Mouse (Mus musculus) myocyte (in vitro differentiated cells): ENCODE results near the gene Six5. TPM values are rescaled to one million over a fixed set of nuclear protein-coding genes. Genes with fewer than 3 reads are reported as not detected.
A peak's percentile ranks its signal among the peaks of the same experiment; 100 is the strongest.

Experiments
- H3K27me3 ChIP-seq: one replicate; pipeline ENCODE4 v1.6.1; 2011; ENCODE audit not compliant: control insufficient read depth, insufficient read depth, insufficient read length
- H3K36me3 ChIP-seq: one replicate; pipeline ENCODE4 v1.6.1; 2011; ENCODE audit not compliant: control insufficient read depth, insufficient read depth
- H3K4me2 ChIP-seq: one replicate; pipeline ENCODE4 v1.6.1; 2011; ENCODE audit warnings: low read depth, control low read depth
- H3K4me3 ChIP-seq: one replicate; pipeline ENCODE4 v1.5.1; 2011; ENCODE audit warnings: mild to moderate bottlenecking, control low read depth, moderate library complexity
- H3K79me2 ChIP-seq: one replicate; pipeline ENCODE4 v1.6.1; 2011; ENCODE audit not compliant: control insufficient read depth, insufficient read depth
- H3ac ChIP-seq: one replicate; pipeline ENCODE4 v1.6.1; 2011; ENCODE audit not compliant: control insufficient read depth, insufficient read length
- CEBPB ChIP-seq: IDR thresholded peaks from 2 replicates; pipeline ENCODE4 v1.6.1; 2011; ENCODE audit warnings: mild to moderate bottlenecking, moderate library complexity; ENCODE audit not compliant: poor library complexity, insufficient read depth, severe bottlenecking
- E2F4 ChIP-seq: IDR thresholded peaks from one replicate; pipeline ENCODE4 v1.6.1; 2011; ENCODE audit warnings: mild to moderate bottlenecking, control low read depth, moderate library complexity; ENCODE audit not compliant: insufficient read depth
- MAX ChIP-seq: IDR thresholded peaks from one replicate; pipeline ENCODE4 v1.6.1; 2011; ENCODE audit warnings: low read depth, mild to moderate bottlenecking, control low read depth
- MYOD1 ChIP-seq, 3 experiments: IDR thresholded peaks; one replicate each; pipeline ENCODE4 v1.6.1; 2011; ENCODE audit warnings: control low read depth in 2 of 3, low read depth in 2 of 3, mild to moderate bottlenecking in 2 of 3, moderate library complexity in 1 of 3; ENCODE audit not compliant: insufficient read length in 2 of 3, control insufficient read depth in 1 of 3
- MYOG ChIP-seq, 3 experiments: IDR thresholded peaks; one replicate each; pipeline ENCODE4 v1.6.1; 2011; ENCODE audit warnings: control low read depth in 2 of 3, low read depth in 2 of 3, mild to moderate bottlenecking in 2 of 3; ENCODE audit not compliant: insufficient read length in 2 of 3, control insufficient read depth in 1 of 3, insufficient read depth in 1 of 3
- POLR2A ChIP-seq: IDR thresholded peaks from one replicate; pipeline ENCODE4 v1.6.1; 2011; ENCODE audit warnings: low read depth, mild to moderate bottlenecking, control low read depth, moderate library complexity; ENCODE audit not compliant: insufficient read length
- POLR2AphosphoS2 ChIP-seq: IDR thresholded peaks from one replicate; pipeline ENCODE4 v1.6.1; 2011; ENCODE audit warnings: low read depth, control low read depth; ENCODE audit not compliant: insufficient read length
- REST ChIP-seq: IDR thresholded peaks from one replicate; pipeline ENCODE4 v1.6.1; 2011; ENCODE audit warnings: mild to moderate bottlenecking, control low read depth, moderate library complexity; ENCODE audit not compliant: insufficient read depth, insufficient read length
- SRF ChIP-seq: IDR thresholded peaks from one replicate; pipeline ENCODE4 v1.6.1; 2011; ENCODE audit warnings: low read depth; ENCODE audit not compliant: control insufficient read depth, insufficient read length
- TCF12 ChIP-seq: IDR thresholded peaks from one replicate; pipeline ENCODE4 v1.6.1; 2011; ENCODE audit warnings: mild to moderate bottlenecking, control low read depth; ENCODE audit not compliant: poor library complexity, insufficient read depth, severe bottlenecking
- TCF3 ChIP-seq: IDR thresholded peaks from one replicate; pipeline ENCODE4 v1.6.1; 2011; ENCODE audit warnings: low read depth, control low read depth; ENCODE audit not compliant: insufficient read length
- USF1 ChIP-seq: IDR thresholded peaks from one replicate; pipeline ENCODE4 v1.6.1; 2011; ENCODE audit warnings: low read depth, mild to moderate bottlenecking, control low read depth, moderate library complexity
- polyA plus RNA-seq: library from polyadenylated mRNA; unstranded; fragments of >200 nt; fragmentation: generic; extraction: Trizol; gene quantifications from one replicate; pipeline ENCODE4 v1.2.1, GENCODE M21; 2012; ENCODE audit warnings: missing spikeins

Six5 gene
- polyA plus RNA-seq, 1 experiment = 1.6 TPM

DNA sequence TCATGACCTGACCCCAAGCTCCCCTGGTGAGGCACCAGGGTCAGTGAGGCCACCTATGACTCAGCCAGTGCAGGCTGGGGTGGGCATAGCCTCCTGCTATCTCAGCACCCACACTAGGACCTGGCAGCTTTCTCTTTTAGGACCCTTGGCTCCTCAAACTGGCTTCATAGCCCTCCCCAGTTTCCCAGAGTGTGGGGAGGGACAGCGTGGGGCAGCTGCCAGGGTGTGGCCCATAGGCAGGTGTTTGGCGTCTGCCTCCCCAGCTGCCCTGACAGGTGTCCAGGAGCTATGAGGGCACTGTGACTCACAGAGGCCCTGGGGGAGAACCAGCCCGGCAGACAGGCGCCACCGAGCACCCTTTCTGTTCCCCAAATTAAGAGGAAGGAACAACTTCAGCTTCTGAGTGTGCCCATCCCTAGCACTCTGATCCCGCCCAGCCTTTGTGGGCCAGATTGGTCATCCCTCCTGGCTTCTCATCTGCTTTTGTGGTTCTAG is 10.1 kb upstream of the Six5 start:
- Histone ChIP-seq H3K4me3 (peak overlapping the region; percentile 74), H3ac (peak overlapping the region; percentile 15), H3K36me3 (peaks cover 8% of the 10 kb centered on the region), H3K79me2 (peaks cover 10% of the 10 kb centered on the region), H3K4me2 (peak overlapping the region; percentile 99), H3K27me3 (no peaks in the 10 kb centered on the region)
- TF ChIP-seq TCF12 (peak; percentile 99), MYOG (IDR thresholded peaks at IDR 0.05; ENCODE audit: control insufficient read depth in 1 of 3, insufficient read depth in 1 of 3, insufficient read length in 2 of 3, low read depth in 2 of 3) (peak; percentile 98 to 100 (median 99)), USF1 (no peak), SRF (no peak), POLR2AphosphoS2 (peak; percentile 50), TCF3 (peak; percentile 98), POLR2A (peak; percentile 44), MYOD1 (IDR thresholded peaks at IDR 0.05; ENCODE audit: control insufficient read depth in 1 of 3, insufficient read length in 2 of 3, low read depth in 2 of 3) (peak; percentile 82 to 99 (median 97))

GRCm38 (mm10) chr7:19084921-19085473 is 9.4 kb upstream of the Six5 start:
- peak overlapping the region; percentile 15 for H3ac ChIP-seq
- H3K4me3 ChIP-seq = peak overlapping the region; percentile 74
- peaks cover 10% of the 10 kb centered on the region for H3K79me2 ChIP-seq
- peaks cover 13% of the 10 kb centered on the region for H3K36me3 ChIP-seq
- no peaks in the 10 kb centered on the region for H3K27me3 ChIP-seq
- H3K4me2 ChIP-seq = peak overlapping the region; percentile 99
- TF ChIP-seq POLR2AphosphoS2 = peak; percentile 63
- no peak for TF ChIP-seq E2F4
- peak; percentile 69 for TF ChIP-seq SRF
- TF ChIP-seq TCF3 = no peak
- no peak for TF ChIP-seq USF1

DNA sequence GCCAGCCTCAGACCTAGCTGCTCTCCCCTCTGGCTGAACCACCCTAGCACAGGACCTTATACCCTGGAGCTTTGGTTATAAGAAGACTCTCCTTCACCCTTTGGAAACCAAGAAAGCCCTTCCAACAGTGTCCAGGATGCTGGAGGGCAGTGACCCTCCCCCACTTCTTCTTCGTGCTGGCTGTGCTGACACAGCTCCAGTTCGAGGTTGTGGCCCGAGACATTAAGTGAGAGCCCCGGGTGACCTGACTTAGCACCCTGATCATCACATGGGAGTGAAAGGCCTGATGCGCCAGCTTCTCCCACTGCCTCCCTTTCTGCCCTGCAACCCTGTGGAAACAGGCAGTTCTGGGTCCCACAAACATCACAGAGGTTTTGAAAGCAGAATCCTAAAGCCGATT is 8.9 kb upstream of the Six5 start:
- H3K27me3 ChIP-seq = no peaks in the 10 kb centered on the region
- H3K4me3 ChIP-seq = peak overlapping the region; percentile 74
- H3ac ChIP-seq = peak overlapping the region; percentile 15
- TF ChIP-seq POLR2A (peak; percentile 48), SRF (no peak), MYOD1 (IDR thresholded peaks at IDR 0.05; ENCODE audit: control insufficient read depth in 1 of 3, insufficient read length in 2 of 3, low read depth in 2 of 3) (no peak)
- H3K4me2 ChIP-seq = peak overlapping the region; percentile 99
- peaks cover 18% of the 10 kb centered on the region for H3K36me3 ChIP-seq
- peaks cover 10% of the 10 kb centered on the region for H3K79me2 ChIP-seq

DNA sequence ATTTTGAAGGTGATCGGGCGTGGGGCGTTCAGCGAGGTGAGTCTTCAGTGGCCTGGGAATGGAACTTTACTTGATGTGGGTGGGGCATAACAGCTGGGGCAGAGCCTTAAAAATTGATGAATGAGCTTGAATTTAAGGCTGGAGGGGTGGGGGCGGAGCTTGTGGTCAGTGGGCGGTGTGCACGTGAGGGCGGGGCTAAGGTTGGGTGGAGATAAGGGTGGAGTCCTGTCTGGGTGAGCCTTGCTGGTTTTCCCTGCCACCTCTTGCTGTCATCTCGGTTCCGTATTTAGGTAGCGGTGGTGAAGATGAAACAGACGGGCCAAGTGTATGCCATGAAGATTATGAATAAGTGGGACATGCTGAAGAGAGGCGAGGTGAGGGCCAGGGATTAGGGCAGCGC is 8.4 kb upstream of the Six5 start:
- Histone ChIP-seq H3K36me3 (peaks cover 18% of the 10 kb centered on the region), H3K27me3 (no peaks in the 10 kb centered on the region), H3K4me3 (peak overlapping the region; percentile 74), H3K79me2 (peaks cover 8% of the 10 kb centered on the region), H3ac (peak overlapping the region; percentile 15), H3K4me2 (peak overlapping the region; percentile 99)
- TF ChIP-seq MYOG (IDR thresholded peaks at IDR 0.05; ENCODE audit: control insufficient read depth in 1 of 3, insufficient read depth in 1 of 3, insufficient read length in 2 of 3, low read depth in 2 of 3) (peak in 2 of 3 experiments; percentile 16 to 47), CEBPB (no peak), TCF3 (no peak), E2F4 (no peak), USF1 (peak; percentile 62), MYOD1 (IDR thresholded peaks at IDR 0.05; ENCODE audit: control insufficient read depth in 1 of 3, insufficient read length in 2 of 3, low read depth in 2 of 3) (peak in 2 of 3 experiments; percentile 11 to 24), POLR2AphosphoS2 (peak; percentile 74), TCF12 (no peak)

GRCm38 (mm10) chr7:19086760-19087159 is 7.6 kb upstream of the Six5 start:
- Histone ChIP-seq H3K27me3 (no peaks in the 10 kb centered on the region), H3K36me3 (peaks cover 18% of the 10 kb centered on the region)

More at GRCm38 (mm10) chr7:19086760-19087159, 7.6 kb upstream of the Six5 start:
- Histone ChIP-seq H3ac (no peak overlapping the region), H3K4me2 (no peak overlapping the region), H3K79me2 (peaks cover 1% of the 10 kb centered on the region), H3K4me3 (peak overlapping the region; percentile 74)
- no peak for TF ChIP-seq E2F4
- TF ChIP-seq TCF3 = no peak
- TF ChIP-seq POLR2AphosphoS2 = no peak
- TF ChIP-seq MYOD1 (IDR thresholded peaks at IDR 0.05; ENCODE audit: control insufficient read depth in 1 of 3, insufficient read length in 2 of 3, low read depth in 2 of 3) = no peak
- TF ChIP-seq MAX = no peak
- TF ChIP-seq USF1 = no peak
- TF ChIP-seq POLR2A = no peak
- TF ChIP-seq TCF12 = no peak
- TF ChIP-seq REST = no peak
- no peak for TF ChIP-seq MYOG (IDR thresholded peaks at IDR 0.05; ENCODE audit: control insufficient read depth in 1 of 3, insufficient read depth in 1 of 3, insufficient read length in 2 of 3, low read depth in 2 of 3)
- no peak for TF ChIP-seq SRF
- no peak for TF ChIP-seq CEBPB
